Mouse (Mus musculus) thymus, adult 2 months (tissue): Measurements from ENCODE around the gene Nap1l2.

Source experiments
- CTCF ChIP-seq: fragments of 200-500 bp; IDR thresholded peaks from 2 replicates; pipeline ENCODE4 v1.5.1; 2012; ENCODE audit warnings: mild to moderate bottlenecking, control low read depth, low read length, moderate library complexity, borderline replicate concordance; ENCODE audit not compliant: control insufficient read depth, poor library complexity, insufficient read depth; ENCODE audit errors: extremely low read depth
- POLR2A ChIP-seq: fragments of 200-500 bp; IDR thresholded peaks from 2 replicates; pipeline ENCODE4 v1.6.1; 2012; ENCODE audit warnings: mild to moderate bottlenecking, low read length, control low read depth, moderate library complexity; ENCODE audit not compliant: control insufficient read depth, poor library complexity, insufficient read depth; ENCODE audit errors: extremely low read depth

DNA sequence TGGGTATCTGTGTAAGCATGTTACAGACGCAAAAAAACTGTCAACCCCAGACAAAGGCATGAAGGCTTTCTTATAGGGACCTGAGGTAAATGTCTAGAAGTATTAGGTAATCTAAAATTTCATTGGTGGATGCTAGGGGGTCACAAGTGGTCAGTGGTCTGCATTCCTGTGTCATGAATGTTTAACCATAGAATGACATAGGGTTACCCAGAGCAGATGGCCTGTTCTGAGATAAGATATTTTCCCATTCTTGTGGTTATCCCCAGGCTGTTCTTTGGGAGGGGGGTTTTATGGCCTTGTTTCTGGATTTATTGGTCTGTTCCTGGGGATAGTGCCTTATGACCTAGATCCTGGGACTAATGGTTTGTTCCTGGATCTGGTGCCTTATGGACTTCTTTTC lies 30.3 kb downstream of the Nap1l2 start:
- no peak for TF ChIP-seq CTCF
- no peak for TF ChIP-seq POLR2A
